Mouse (Mus musculus) erythroblast, embryonic 14.5 days (primary cell): ENCODE measurements around the gene Olfr1368.

Experiments used
- GATA1 ChIP-seq: IDR thresholded peaks from 2 replicates; pipeline ENCODE4 v1.6.1; 2012; ENCODE audit warnings: low read length, inconsistent platforms, mixed read lengths
- TAL1 ChIP-seq: IDR thresholded peaks from 3 replicates; pipeline ENCODE4 v1.6.1; 2012; ENCODE audit warnings: low read length, inconsistent platforms, mixed read lengths

DNA sequence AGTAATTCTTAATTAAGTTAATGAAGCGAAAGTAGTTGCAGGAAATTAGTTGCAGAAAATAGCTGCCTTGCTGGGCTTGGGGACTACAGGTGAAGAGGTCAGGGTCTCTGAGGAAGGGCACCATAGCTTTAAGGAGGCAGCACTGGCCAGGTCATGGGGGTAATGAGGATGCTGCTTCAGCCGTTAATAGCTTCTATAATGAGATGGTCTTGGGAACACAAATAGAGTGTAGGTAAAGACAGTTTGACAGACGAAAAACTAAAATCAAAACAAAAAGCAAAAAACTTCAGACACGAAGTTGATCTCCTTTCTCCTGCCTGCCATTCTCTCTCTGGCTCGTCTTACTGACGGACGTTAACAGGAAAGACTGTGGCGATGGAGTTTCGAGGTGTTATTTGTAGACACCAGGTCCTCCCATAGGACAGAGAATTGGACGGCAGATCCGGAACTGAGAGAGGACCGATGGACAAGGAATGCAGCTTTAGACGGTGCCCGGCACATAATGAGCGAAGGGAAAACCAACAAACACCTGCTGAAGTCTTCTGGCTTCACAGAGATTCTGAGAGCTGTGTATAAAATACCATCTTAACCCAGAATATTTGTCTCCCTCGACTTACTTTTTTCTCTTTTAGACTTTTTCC lies 22.8 kb upstream of the Olfr1368 start:
- no peak for TF ChIP-seq TAL1
- no peak for TF ChIP-seq GATA1
